Mouse (Mus musculus): Measurements from ENCODE around the gene B4galt4.

B4galt4 gene

DNA sequence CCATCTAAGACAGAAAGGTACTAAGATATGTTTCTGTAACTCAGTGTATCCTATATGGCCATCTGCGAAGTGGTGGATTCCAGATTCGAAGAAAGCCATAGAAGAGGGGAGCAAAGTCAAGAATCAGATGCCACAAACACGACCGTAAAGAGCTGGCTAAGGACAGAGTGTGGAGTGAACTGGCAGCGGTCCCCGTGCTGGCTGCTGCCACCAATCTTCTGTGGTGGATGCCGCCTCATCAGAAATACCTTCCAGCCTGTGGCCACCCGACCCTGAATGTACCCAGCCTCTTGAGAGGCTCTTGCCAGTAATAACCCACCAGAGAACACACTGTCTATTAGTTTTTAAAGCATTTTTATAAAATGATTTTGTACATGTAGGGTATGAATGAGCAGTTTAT, 26.3 kb downstream of the B4galt4 start:
- TF ChIP-seq NANOG (IDR thresholded peaks at IDR 0.05; ENCODE audit: borderline replicate concordance, low read length) (no peak), POU5F1 (IDR thresholded peaks at IDR 0.05; ENCODE audit: borderline replicate concordance, low read length) (no peak), CTCF (conservative IDR thresholded peaks at IDR 0.05; ENCODE audit: low read length) (no peak)
- Histone ChIP-seq H3K4me3 (replicated peaks; ENCODE audit: low read length) (no peak overlapping the region), H3K36me3 (ENCODE audit: insufficient read depth, low read length) (no peaks in the 10 kb centered on the region), H3K4me1 (replicated peaks; ENCODE audit: low read depth, low read length) (no peaks in the 10 kb centered on the region), H3K9me3 (ENCODE audit: low read length) (no peaks in the 10 kb centered on the region), H3K27me3 (ENCODE audit: insufficient read depth, low read length) (peaks cover 3% of the 10 kb centered on the region)

GRCm38 (mm10) chr16:38769529-38769928, 27.5 kb downstream of the B4galt4 start:
- Histone ChIP-seq H3K4me1 (replicated peaks; ENCODE audit: low read depth, low read length) (no peaks in the 10 kb centered on the region), H3K27me3 (ENCODE audit: insufficient read depth, low read length) (peaks cover 3% of the 10 kb centered on the region), H3K4me3 (replicated peaks; ENCODE audit: low read length) (no peak overlapping the region), H3K36me3 (ENCODE audit: insufficient read depth, low read length) (no peaks in the 10 kb centered on the region), H3K9me3 (ENCODE audit: low read length) (no peaks in the 10 kb centered on the region)
- TF ChIP-seq NANOG (IDR thresholded peaks at IDR 0.05; ENCODE audit: borderline replicate concordance, low read length) (no peak), CTCF (conservative IDR thresholded peaks at IDR 0.05; ENCODE audit: low read length) (no peak), POU5F1 (IDR thresholded peaks at IDR 0.05; ENCODE audit: borderline replicate concordance, low read length) (no peak)

DNA sequence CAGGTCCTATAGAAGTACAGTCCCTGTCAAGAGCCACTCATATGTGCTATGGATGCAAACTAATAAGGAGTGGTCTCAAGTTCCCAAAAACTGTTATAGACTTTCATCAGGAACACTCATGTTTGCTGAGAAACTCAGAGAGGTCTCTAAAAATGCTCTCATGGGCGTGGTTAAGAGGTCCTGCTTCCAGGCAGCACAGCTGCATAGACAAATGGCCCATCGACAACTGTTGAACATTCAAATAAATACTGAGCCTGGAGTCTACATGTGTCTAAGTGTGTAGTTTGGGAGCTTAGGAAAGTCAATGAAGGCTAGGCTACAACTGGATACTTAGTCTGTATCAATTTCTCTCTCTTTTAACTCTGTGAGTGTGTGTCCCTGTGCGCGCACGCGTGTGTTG, 29.1 kb downstream of the B4galt4 start:
- H3K9me3 ChIP-seq (ENCODE audit: low read length), result no peaks in the 10 kb centered on the region
- H3K4me3 ChIP-seq (replicated peaks; ENCODE audit: low read length), result no peak overlapping the region
- no peaks in the 10 kb centered on the region for H3K4me1 ChIP-seq (replicated peaks; ENCODE audit: low read depth, low read length)
- H3K36me3 ChIP-seq (ENCODE audit: insufficient read depth, low read length), result no peaks in the 10 kb centered on the region
- TF ChIP-seq NANOG (IDR thresholded peaks at IDR 0.05; ENCODE audit: borderline replicate concordance, low read length) (no peak), POU5F1 (IDR thresholded peaks at IDR 0.05; ENCODE audit: borderline replicate concordance, low read length) (no peak), CTCF (conservative IDR thresholded peaks at IDR 0.05; ENCODE audit: low read length) (no peak)
- H3K27me3 ChIP-seq (ENCODE audit: insufficient read depth, low read length), result peaks cover 3% of the 10 kb centered on the region

DNA sequence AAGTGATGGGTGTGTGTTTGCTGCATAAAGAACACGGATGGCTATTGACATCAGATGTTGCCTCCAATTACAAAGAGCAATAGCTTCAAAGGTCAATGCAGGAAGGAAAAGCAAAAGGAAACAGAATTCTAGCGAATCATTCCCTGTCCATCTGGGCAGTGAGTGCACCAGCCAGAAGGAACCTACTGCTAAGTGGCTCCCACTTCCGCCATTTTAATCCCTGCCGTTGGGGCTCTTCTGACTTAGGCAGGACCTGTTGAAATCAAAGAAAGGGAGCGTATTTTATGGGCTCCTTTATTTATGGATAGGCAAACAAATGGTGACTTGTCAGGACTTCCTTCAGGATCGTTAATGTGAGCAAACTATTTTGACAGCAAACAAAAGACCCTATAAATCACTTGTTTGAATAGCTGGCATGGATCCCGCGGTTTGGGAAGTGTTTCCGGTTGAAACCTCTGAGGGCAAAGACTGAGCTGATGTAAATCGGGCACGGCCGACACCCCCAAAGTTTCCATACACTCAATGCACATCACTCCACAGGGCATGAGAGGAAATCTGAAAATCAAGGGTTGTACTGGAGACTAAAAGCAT, 30.9 kb downstream of the B4galt4 start:
- Histone ChIP-seq H3K27me3 (ENCODE audit: insufficient read depth, low read length) (peaks cover 3% of the 10 kb centered on the region), H3K4me1 (replicated peaks; ENCODE audit: low read depth, low read length) (0 out of 2 replicates have a peak, but pooled peaks cover 4% of the 10 kb centered on the region), H3K36me3 (ENCODE audit: insufficient read depth, low read length) (no peaks in the 10 kb centered on the region), H3K9me3 (ENCODE audit: low read length) (no peaks in the 10 kb centered on the region), H3K4me3 (replicated peaks; ENCODE audit: low read length) (no peak overlapping the region)
- no peak for TF ChIP-seq CTCF (conservative IDR thresholded peaks at IDR 0.05; ENCODE audit: low read length)
- no peak for TF ChIP-seq NANOG (IDR thresholded peaks at IDR 0.05; ENCODE audit: borderline replicate concordance, low read length)
- TF ChIP-seq POU5F1 (IDR thresholded peaks at IDR 0.05; ENCODE audit: borderline replicate concordance, low read length), result no peak

- Histone ChIP-seq H3K4me3 (replicated peaks; ENCODE audit: low read length) (no peak overlapping the region), H3K4me1 (replicated peaks; ENCODE audit: low read depth, low read length) (0 out of 2 replicates have a peak, but pooled peaks cover 4% of the 10 kb centered on the region), H3K9me3 (ENCODE audit: low read length) (no peaks in the 10 kb centered on the region), H3K36me3 (ENCODE audit: insufficient read depth, low read length) (no peaks in the 10 kb centered on the region), H3K27me3 (ENCODE audit: insufficient read depth, low read length) (peaks cover 3% of the 10 kb centered on the region)
- TF ChIP-seq CTCF (conservative IDR thresholded peaks at IDR 0.05; ENCODE audit: low read length) (no peak), POU5F1 (IDR thresholded peaks at IDR 0.05; ENCODE audit: borderline replicate concordance, low read length) (no peak), NANOG (IDR thresholded peaks at IDR 0.05; ENCODE audit: borderline replicate concordance, low read length) (no peak)
Measured at GRCm38 (mm10) chr16:38774964-38775746, 33.1 kb downstream of the B4galt4 start.

- H3K36me3 ChIP-seq (ENCODE audit: insufficient read depth, low read length), result no peaks in the 10 kb centered on the region
- peaks cover 3% of the 10 kb centered on the region for H3K27me3 ChIP-seq (ENCODE audit: insufficient read depth, low read length)
- H3K4me1 ChIP-seq (replicated peaks; ENCODE audit: low read depth, low read length), result 0 out of 2 replicates have a peak, but pooled peaks cover 4% of the 10 kb centered on the region
- no peak overlapping the region for H3K4me3 ChIP-seq (replicated peaks; ENCODE audit: low read length)
- H3K9me3 ChIP-seq (ENCODE audit: low read length), result no peaks in the 10 kb centered on the region
- no peak for TF ChIP-seq POU5F1 (IDR thresholded peaks at IDR 0.05; ENCODE audit: borderline replicate concordance, low read length)
- TF ChIP-seq CTCF (conservative IDR thresholded peaks at IDR 0.05; ENCODE audit: low read length), result 0 out of 2 replicates have a peak, but pooled peaks have one; percentile 8
Measured at GRCm38 (mm10) chr16:38776342-38776741, 34.3 kb downstream of the B4galt4 start.

DNA sequence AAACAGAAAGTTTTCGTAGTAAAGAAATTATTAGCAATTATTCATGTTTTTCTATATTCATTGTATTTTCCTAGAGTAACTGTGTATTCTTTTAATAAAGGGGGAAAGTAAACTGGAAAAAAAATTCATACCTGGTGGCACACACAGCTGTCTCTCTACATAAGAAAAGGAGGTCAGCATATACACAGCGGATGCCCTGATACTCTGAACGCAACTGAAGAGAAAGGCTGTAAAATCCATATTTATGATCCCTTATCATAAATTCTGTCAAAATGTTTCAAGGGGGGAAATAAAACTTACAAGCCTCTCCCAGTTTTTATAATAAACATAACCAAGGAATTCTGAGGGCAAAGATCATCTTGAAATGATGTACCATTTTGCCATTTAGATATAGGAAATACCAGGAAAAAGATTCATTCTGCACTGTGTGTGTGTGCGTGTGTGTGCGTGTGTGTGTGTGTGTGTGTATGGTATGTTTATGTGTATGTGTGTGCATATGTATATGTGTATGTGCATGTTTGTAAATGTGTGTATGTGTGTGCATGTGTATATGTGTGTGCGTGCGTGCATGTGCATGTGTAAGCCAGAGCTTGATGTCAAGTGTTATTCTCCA, 39.0 kb downstream of the B4galt4 start:
- Histone ChIP-seq H3K4me1 (replicated peaks; ENCODE audit: low read depth, low read length) (peaks cover 4% of the 10 kb centered on the region; the same call in 1 of the 2 replicates), H3K27me3 (ENCODE audit: insufficient read depth, low read length) (no peaks in the 10 kb centered on the region), H3K36me3 (ENCODE audit: insufficient read depth, low read length) (no peaks in the 10 kb centered on the region), H3K4me3 (replicated peaks; ENCODE audit: low read length) (no peak overlapping the region), H3K9me3 (ENCODE audit: low read length) (no peaks in the 10 kb centered on the region)
- no peak for TF ChIP-seq NANOG (IDR thresholded peaks at IDR 0.05; ENCODE audit: borderline replicate concordance, low read length)
- TF ChIP-seq CTCF (conservative IDR thresholded peaks at IDR 0.05; ENCODE audit: low read length), result no peak
- no peak for TF ChIP-seq POU5F1 (IDR thresholded peaks at IDR 0.05; ENCODE audit: borderline replicate concordance, low read length)

DNA sequence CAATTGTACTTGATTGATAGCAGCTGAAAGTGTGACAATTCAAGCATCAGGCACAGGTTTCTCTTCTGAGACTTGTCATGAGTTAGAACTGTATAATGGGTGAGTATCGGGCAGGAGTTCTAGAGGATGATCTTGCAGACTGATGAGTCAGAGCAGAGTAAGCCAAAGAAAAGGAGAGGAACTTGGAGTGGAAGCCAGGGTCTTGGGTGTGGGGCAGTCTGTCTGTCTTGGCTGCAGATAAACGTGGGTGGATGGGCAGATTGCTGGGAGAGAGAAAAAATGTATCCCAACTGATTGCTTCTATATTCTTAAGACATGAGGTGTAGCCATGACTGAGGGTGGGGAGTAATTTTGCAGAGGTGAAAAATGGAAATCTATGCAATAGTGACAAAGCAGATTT, 39.9 kb downstream of the B4galt4 start:
- no peak overlapping the region for H3K4me3 ChIP-seq (replicated peaks; ENCODE audit: low read length)

More for the DNA sequence above, 39.9 kb downstream of the B4galt4 start:
- H3K4me1 ChIP-seq (replicated peaks; ENCODE audit: low read depth, low read length), result no peaks in the 10 kb centered on the region; the same call in 1 of the 2 replicates
- no peaks in the 10 kb centered on the region for H3K36me3 ChIP-seq (ENCODE audit: insufficient read depth, low read length)
- H3K9me3 ChIP-seq (ENCODE audit: low read length), result no peaks in the 10 kb centered on the region
- no peaks in the 10 kb centered on the region for H3K27me3 ChIP-seq (ENCODE audit: insufficient read depth, low read length)
- TF ChIP-seq CTCF (conservative IDR thresholded peaks at IDR 0.05; ENCODE audit: low read length) (no peak), NANOG (IDR thresholded peaks at IDR 0.05; ENCODE audit: borderline replicate concordance, low read length) (no peak), POU5F1 (IDR thresholded peaks at IDR 0.05; ENCODE audit: borderline replicate concordance, low read length) (no peak)

Data from E14TG2a.4 (cell line).